Mouse (Mus musculus) T-helper 2 cell (primary cell): ENCODE measurements around the gene Mylk.

ENCODE experiments used
- in situ Hi-C: fragments of 300-600 bp; cut with MboI, MseI; formaldehyde crosslinking; loops from one replicate; pipeline ENCODE4 v1.15.1; 2025; ENCODE audit warnings: high pct_unique_total_duplicates

The Mylk gene

DNA sequence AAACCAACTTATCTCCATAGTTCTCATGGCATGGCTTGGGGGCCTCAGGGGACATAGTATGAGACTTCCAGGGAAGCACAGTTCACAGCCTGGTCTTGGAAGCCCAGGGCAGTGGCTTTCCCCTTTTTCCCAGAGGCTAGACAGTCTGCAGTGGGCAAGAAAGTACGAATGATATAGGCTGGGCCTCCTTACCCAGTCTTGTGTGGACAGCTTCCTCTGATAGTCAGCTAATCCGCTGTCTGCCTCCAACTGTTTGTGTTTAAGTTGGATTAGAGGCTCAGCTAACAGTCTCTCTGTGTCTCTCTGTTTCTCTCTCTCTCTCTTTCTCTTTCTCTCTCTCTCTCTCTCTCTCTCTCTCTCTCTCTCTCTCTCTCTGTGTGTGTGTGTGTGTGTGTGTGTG lies 156.0 kb downstream of the Mylk start:
- in situ Hi-C loops, result loop anchor here (5.0 kb wide), 1 partner anchor 71 kb away; no protein-coding TSS in a partner anchor

DNA sequence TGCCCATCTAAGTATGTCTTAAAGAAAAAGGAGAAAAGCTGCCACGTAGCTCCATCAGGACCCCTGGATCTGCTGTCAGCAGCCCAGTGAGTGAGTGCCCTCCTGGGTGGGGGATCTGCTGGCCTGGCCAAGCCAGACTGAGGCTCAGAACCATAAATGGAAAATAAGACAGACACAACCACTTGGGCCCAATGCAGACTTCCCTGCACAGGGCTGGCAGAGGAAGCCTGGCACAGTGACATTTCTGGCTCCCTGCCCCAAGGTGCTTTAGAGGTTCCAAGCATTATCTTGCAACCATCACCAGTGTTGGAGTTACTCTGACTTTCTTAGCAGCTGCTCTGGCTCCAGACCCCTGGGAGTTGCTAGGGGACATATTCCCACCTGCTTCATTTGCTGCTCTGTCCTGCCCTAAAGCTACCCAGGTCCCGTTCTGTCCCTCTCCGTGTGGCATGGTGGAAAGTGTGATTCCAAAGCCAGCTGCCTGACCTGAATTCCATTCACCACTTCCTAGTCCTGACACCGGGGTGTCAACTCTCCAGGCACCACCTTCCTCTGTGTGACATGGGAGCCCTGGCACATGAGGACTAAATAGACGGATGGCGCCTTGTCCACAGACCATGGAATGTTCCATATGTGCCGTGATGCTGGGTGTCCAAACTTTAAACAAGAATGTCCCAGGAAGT lies 156.7 kb downstream of the Mylk start:
- in situ Hi-C loops, result loop anchor here (5.0 kb wide), 1 partner anchor 71 kb away; no protein-coding TSS in a partner anchor

DNA sequence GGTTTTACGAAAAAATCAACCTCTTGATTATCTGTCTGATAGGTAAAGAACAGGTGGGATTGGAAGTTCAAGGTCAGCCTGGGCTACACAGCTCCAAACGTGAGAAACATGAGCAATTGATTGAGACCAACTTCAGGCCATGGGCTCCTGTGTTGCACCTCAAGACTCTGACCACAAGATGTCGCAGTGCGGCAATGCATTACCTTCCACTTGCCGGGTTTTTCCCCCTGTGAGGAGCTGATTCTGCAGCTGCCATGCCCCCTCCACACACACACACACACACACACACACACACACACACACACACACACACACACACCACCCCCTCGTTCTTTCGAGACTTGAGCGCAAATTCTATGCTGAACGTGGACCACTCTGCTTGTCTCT lies 157.3 kb downstream of the Mylk start:
- in situ Hi-C loops, result loop anchor here (5.0 kb wide), 1 partner anchor 70 kb away; no protein-coding TSS in a partner anchor

DNA sequence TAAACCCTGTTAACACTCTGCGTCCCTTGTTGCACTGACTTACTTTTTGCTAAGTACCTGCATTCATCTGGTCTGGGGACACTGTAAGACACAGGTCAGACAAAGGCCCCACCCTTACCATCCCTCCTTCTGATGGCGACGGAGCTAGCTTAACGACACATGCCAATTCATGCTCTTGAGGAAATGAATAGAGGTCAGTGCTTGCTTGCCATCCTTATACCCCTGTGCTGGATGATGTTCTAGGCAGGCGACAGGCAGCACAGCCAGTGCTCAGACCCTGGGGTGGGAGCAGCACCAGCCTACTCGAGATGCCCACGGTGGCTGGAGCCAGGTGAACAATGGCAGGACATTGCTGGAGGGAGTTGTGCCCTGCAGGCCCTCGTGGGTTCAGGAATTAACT lies 157.8 kb downstream of the Mylk start:
- in situ Hi-C loops, result loop anchor here (5.0 kb wide), 1 partner anchor 70 kb away; no protein-coding TSS in a partner anchor

DNA sequence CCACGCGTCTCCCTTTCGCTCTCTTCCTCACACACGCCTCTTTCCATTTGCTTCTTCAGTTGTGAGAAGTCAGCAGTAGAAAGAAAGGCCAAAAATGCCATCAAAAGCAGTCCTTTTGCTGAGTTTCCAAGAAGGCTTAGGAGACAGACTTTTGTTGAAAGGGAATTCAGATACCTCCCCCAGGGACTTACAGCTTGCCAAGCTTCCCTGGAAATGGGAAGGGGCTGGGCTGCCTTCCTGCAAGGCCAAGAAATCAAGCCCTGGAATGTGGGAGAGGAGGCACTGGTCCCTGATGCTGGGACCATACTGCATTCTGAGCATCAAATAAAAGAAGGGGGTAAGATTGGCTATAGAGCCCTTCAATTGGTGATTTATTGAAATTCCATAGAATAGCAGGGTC lies 159.9 kb downstream of the Mylk start:
- in situ Hi-C loops, result loop anchor here (5.0 kb wide), 1 partner anchor 67 kb away; no protein-coding TSS in a partner anchor

DNA sequence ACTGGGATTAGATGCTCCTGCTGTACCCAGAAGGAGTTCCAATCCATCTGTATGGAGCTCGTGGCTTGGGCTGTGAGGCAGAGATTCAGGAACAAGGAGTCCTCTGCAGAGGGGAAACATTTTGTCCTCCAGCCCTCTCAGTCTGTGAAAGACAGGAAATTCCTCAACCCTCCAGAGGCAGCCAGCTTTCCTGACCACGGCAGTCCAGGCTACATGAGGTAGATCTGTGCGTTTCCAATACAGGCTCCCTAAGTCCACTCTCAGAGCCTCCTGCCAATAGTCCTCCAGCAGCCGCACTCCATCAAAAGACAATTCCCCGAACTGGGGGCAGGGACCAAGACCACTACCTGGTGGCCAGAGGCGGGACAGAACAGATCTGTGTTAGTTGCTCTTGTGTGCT lies 164.4 kb downstream of the Mylk start:
- in situ Hi-C loops, result no loop called here

DNA sequence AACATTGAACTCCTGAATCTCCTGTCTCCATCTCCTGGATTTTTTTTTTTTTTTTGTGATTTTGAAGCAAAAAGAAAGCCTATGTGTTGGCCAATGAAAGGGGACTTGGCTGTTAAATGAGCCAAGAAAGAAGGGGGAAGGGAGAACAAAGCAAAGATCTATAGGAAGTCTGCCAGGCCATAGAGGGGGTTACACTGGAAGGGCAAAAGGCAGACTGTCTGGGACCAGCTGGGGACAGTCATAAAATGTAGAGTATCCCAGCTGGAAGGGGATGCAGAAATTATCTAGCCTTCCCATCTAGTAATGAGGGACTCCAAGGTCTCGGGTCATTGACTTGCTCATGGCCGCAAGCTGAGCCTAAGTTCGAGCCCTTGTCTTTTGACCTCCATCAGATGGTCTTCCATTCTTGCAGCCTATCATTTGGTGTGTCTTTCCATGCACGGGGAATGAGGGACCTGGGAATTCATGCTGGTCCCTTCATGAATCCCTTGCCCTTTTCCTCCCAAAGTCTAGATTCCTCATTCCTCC lies 172.4 kb downstream of the Mylk start:
- in situ Hi-C loops, result no loop called here

DNA sequence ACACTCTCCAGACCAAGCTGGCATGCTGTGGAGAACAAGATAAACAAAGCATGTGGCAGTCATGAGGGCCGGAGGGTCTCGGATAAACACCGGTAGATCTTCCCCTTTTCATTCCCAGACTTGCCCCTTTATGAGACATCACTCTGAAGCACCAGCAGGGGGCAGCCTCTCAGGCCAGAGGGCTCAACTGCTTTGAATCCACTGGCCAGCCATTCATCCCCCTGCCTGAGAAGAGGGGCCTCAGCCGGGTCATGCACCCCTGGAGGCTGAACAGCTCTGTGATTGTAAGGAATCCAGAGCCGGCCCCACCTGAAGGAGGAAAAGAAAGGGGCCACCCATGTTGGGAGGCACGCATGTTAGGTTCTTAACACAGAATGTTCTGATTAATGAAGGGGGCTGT lies 175.2 kb downstream of the Mylk start:
- in situ Hi-C loops, result no loop called here

DNA sequence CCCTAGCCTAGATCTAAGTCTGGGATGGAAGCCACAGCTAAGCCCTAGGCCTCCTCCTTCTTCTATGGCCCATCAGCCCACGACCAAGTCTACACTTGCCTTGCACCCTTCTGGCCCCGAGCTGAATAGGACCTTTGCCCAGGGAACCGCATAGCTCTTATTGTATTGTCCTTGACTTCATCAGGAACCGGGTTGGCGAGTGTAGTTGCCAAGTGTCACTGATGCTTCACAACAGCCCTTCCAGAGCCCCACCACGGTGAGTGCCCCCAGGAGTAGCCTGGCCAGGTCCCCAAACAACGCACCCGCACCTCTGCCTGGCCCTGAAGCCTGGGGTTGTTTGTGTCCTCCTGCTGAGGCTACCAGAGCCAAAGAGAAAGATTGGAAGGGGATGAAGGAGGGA lies 175.9 kb downstream of the Mylk start:
- in situ Hi-C loops, result no loop called here

DNA sequence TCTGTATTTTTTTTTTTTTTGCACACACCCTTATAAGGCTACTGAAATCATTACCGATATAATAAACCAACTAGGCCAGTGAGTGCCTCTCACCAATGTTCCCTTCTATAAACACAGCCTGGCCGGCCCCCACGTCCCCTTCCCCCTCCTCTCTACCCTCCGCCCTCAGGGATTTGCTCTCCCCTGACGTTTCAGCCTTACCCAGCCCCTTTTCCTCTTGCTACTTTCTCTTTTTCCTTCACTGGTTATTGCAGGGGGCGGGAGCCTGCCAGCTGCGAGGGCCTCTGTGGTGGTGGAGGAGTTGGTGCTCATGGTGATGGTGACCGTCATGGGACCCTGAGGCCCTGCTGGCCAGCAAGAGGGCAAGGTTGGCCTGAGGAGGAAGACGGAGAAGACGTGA lies 176.3 kb downstream of the Mylk start:
- in situ Hi-C loops, result no loop called here

DNA sequence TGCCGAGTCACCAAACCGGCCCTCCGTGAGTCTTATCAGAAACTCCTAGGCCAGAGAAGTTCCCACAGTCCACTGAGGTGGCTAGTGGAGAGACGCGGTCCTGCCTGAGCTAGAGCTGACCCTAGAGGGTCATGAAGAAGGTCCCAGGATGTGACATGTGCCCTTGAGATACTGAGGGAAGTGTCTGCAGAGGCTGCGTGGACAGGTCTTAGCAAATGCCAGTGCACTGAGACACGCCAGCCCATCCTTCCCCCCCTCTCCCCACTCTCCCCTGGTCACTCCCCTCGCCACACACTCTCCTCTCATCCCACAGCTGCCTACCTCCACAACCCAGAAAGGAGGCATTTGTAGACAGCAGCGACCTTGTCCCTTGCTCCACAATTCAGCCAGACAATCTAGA lies 178.6 kb downstream of the Mylk start:
- in situ Hi-C loops, result no loop called here

DNA sequence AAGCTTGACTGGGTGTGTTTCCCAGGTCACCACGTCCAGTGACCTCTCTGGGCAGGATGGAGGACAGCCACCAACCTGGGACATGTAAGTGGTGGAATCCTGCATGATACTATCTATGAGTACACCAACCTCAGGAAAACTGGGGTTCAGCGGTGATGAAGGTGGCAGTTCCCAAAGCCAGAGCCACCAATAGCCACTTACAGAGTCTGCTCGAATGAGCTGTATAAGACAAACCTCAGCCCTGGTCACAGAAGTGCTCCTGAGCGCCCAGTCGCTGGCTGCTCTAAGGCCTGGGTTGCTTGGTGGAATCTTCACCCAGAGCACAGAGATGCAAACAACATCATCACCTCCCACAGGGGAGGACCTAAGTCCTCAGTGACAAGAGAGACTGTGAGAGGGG lies 179.3 kb downstream of the Mylk start:
- in situ Hi-C loops, result no loop called here

DNA sequence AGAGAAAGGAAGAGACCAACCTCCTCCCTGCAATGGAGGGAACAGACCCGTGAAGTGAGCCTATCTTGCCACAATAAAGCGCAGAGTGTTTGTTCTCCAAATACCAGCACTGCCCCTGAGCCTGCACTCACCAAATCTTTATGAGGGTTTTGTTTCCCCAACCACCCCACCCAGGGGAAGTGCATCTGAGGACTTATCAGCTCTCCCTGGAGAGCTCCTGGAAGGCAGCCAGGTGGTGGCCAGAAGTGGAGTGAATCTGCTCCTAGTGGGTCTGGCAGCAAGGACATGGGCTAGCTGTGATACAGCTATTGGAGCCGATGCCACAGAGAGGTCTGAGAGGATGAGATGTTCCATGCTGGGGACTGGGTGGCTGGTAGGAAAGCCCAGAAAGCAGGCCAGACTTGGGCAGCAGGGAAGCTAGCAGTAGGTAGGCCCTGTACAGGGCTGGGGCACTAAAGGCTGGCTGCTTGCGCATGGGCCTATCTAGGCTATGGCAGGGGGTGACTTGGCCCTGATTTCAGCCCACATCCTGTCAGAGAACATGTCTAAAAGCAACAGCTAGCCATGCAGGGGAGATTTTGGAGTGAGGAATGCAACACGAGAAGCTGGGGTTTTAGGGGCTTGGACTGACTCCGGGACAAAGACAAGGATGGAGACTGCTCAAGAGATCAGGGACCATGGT lies 180.1 kb downstream of the Mylk start:
- in situ Hi-C loops, result no loop called here

DNA sequence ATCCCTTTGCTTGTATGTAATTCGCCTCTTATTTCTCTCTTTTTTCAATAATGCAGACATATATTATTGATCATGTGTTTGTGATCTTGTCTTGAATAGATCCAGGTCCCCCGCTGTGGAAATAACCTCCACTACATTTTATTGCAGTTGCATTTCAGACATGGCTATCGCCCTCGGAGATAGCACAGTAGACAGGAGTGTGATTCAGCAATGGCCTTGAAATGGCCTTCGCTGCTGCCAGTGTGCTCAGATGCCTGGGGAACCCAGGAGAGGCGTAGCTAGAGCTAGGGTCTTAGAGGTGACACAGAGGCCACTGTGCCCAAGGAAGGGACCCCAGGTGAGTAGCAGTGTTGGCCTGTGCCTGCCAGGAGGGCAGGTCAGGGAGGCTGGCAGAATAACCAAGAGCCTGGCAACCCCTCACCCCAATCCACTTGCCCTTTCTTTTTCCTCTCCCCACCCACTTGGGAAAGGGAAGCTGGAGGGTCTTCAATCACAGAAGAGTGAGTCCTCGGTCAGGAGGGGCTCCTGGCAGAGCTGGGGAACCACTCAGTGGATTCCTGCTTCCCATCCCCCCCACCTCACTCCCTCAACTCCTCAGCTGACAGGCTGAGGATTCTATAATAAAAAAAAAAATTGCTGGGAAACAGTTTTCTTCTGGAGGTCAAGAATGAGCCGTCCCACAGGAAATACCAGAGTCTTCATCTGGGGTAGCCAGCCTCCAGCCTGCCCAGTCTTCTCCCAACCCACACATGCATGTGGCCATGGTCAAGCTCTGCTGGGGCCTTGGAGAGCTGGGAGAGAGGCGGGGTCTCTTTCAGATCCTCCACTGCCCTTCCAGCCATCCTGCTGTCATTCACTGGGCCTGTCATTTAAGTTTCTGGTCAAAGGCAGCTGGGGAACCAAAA lies 181.8 kb downstream of the Mylk start:
- in situ Hi-C loops, result no loop called here

DNA sequence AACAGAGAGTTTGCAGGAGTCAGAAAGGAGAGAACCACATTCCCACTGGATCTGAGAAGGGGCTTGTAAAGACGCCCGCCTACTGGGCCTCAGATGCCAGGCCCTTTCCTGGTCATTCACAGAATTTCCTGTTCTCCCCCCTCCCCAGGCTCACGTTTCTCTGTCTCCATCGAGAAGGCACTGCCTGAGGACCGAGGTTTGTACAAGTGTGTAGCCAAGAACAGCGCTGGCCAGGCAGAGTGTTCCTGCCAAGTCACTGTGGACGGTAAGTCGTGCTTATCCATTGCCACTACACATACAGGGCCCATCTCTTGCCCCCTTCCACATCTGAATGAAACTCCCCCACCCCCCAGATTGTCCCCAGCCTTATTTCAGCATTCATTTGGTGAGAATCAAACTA lies 184.7 kb downstream of the Mylk start:
- in situ Hi-C loops, result no loop called here

DNA sequence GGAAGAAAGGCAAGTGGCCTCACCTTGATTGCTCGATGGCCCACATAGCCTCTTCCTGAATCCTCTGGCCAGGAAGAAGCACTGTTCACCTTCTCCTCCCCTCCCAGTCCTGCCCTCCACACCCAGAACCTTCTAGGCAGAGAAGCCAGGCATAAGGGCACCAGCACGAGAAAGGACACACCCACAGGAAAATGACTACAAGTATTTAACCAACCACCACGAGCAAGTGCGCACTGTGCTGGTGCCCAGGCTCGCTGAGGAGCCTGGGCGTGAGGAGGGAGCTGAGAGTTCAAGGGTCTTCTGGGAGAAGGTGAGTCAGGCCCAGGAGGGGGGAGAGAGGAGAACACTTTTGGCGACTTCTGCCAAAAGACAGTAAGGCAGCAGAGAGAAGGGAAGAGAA lies 185.1 kb downstream of the Mylk start:
- in situ Hi-C loops, result no loop called here

DNA sequence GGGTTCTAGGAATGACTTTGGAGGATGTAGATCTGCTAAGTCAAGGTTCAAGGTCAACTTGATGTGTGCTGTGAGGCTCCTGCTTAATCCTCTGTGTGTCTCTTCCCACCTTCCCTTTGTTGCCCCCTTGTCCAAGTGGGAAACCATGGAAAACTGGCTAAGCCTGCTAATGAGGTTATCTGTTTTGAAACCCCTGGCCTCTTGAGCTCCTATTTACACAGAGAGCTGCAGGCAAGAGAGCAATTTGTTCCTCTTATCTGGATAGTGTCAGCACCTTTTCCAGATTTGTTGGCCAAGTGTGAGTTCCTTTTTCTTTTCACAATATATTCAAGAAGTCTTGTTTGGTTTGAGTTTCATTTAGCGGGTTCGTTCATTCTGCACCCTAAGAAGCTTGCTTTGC lies 186.3 kb downstream of the Mylk start:
- in situ Hi-C loops, result no loop called here

DNA sequence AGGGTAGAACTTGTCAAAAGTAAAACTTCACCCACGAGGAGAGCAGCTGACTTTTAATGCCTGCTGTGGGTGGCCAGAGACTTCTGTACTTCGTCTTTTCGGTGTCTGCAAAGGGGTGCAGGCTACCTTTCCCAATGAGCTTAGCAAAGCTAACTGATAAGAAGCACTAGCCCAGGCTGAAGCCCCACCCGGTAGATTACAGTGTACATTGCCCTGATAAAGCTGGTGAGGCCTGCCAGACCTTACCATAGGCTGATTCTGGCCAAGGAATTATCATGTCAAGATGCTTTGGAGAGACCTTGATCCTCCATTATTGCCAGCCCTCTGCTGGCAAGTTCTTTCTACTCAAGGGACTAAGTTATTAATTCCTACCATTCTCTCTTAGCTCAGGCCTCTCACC lies 188.2 kb downstream of the Mylk start:
- in situ Hi-C loops, result no loop called here

DNA sequence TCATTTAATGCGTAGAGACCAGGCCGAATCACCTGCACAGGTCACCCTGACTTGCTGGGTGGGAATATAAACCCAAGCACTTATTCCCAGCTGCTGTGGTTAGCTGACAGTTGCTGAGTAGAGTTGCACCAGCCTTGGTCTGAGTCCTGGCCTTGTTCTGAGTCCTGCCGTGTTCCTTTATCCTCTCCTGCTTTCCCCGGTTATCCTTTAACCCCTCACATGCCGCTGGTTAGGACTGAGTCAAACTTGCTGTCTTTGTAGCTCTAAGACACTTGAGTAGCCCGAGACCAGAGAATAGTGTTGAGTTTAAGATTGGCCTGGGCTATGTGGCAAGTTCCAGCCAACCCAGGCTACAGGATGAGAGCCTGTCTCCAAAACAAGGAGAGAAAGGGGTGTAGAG lies 189.5 kb downstream of the Mylk start:
- in situ Hi-C loops, result no loop called here

DNA sequence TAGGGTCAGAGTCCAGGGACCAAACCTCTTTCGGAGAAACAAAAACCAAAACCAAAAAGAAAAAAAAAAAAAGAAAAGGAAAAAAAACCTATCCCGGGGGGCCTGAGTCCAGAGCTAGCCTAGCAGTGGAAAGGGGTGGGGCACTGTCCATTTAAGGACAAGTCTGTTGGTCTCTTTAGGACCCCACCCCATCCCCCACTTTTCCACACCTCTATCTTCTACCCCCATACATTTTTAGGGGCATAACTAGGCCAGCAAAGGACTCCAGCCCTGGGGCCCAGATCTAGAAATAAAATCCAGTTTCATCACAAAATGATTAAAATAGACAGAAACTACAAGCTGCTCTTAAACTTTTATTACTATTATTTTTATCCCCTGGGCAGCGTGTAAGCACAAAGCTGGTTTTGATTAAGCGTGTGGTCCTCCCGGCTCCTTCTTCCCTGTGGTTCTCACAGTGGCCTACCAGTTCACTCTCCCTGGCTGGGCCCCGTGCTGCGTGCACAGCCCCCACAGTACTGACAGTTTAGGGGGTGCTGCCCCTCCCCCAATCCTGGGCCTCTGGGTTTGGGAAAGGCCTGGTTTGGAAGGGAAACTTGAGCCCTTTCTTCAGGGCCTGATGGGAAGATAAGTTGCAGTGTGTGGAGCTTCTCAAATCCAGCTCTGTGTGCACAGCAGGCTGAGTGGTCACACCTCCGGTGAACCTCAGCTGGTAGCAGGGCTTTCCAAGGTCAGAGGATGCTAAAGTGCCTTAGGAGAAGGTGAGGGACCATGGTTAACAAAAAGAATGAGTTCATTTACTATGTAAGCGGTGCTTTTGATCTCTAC lies 190.7 kb downstream of the Mylk start:
- in situ Hi-C loops, result no loop called here

DNA sequence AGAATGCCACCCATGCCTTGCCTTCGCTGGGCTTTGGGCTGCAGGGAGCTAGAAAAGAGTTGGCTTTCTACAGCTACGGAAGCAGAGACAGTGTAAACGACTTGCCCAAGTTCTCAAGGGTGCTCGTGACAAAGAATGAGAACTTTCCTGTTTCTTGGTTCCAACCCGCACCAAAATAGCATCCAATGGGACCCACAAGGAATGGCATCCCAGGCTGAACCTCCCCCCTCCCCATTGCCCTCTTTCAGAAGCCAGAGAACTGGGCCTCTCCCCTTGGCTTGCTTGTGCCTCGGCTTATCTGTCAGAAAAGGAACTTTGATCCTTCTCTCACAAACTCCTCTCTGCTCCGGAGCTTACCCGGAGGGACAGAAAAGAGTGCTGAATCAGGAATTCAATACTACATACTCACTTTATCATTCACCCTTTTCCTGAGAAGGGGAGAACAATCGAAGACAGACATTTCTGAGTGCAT lies 191.4 kb downstream of the Mylk start:
- in situ Hi-C loops, result no loop called here
